Mouse (Mus musculus) erythroblast, embryonic 14.5 days (primary cell): ENCODE data around the gene Clk3. TPM values are rescaled to one million over a fixed set of nuclear protein-coding genes. Genes with fewer than 3 reads are reported as not detected.

ENCODE experiments used
- H3K27me3 ChIP-seq: 2 replicates; pipeline ENCODE4 v1.6.1; 2012; ENCODE audit warnings: inconsistent platforms; ENCODE audit not compliant: control insufficient read depth
- H3K36me3 ChIP-seq: 2 replicates; pipeline ENCODE4 v1.6.1; 2012; ENCODE audit warnings: mild to moderate bottlenecking, inconsistent platforms; ENCODE audit not compliant: control insufficient read depth
- H3K4me1 ChIP-seq: 2 replicates; pipeline ENCODE4 v1.6.1; 2012; ENCODE audit warnings: inconsistent platforms; ENCODE audit not compliant: control insufficient read depth
- H3K4me3 ChIP-seq: replicated peaks from 2 replicates; pipeline ENCODE3; 2012; ENCODE audit warnings: moderate library complexity, mild to moderate bottlenecking, inconsistent platforms
- H3K9me3 ChIP-seq: 2 replicates; pipeline ENCODE4 v1.6.1; 2012; ENCODE audit warnings: low read length, inconsistent platforms, mixed read lengths; ENCODE audit not compliant: control insufficient read depth
- GATA1 ChIP-seq: IDR thresholded peaks from 2 replicates; pipeline ENCODE4 v1.6.1; 2012; ENCODE audit warnings: low read length, inconsistent platforms, mixed read lengths
- TAL1 ChIP-seq: IDR thresholded peaks from 3 replicates; pipeline ENCODE4 v1.6.1; 2012; ENCODE audit warnings: low read length, inconsistent platforms, mixed read lengths
- polyA plus RNA-seq: library from polyadenylated mRNA; stranded (reverse); fragments of >175 nt; gene quantifications from 2 replicates; pipeline ENCODE4 v1.2.3, GENCODE M21; 2012

Clk3 gene
- 38.9 and 44.4 TPM in 2 replicates for polyA plus RNA-seq

- peaks cover 80% of the 10 kb centered on the region for H3K4me1 ChIP-seq
- H3K27me3 ChIP-seq, result peaks cover 7% of the 10 kb centered on the region
- no peak for TF ChIP-seq TAL1
- TF ChIP-seq GATA1, result no peak
- no peaks in the 10 kb centered on the region for H3K9me3 ChIP-seq
- H3K4me3 ChIP-seq, result peak within 1 kb of the TSS; percentile 93
- peaks cover 51% of the 10 kb centered on the region for H3K36me3 ChIP-seq
These were observed at the start of gene Clk3 for GRCm38 (mm10) chr9:57765364-57766351. Gene Clk3 (minus strand): TSS chr9:57765860.

- Histone ChIP-seq H3K9me3 (no peaks in the 10 kb centered on the region), H3K4me1 (peaks cover 17% of the 10 kb centered on the region), H3K36me3 (peaks cover 25% of the 10 kb centered on the region), H3K27me3 (no peaks in the 10 kb centered on the region), H3K4me3 (no peak overlapping the region)
- TF ChIP-seq GATA1, result no peak
- no peak for TF ChIP-seq TAL1
These were observed 49.2 kb upstream of the Clk3 start for GRCm38 (mm10) chr9:57814866-57815265.

GRCm38 (mm10) chr9:57814014-57814413 is 48.4 kb upstream of the Clk3 start:
- no peak overlapping the region for H3K4me3 ChIP-seq
- TF ChIP-seq TAL1 (no peak), GATA1 (no peak)
- H3K27me3 ChIP-seq, result no peaks in the 10 kb centered on the region
- no peaks in the 10 kb centered on the region for H3K9me3 ChIP-seq
- H3K4me1 ChIP-seq, result peaks cover 18% of the 10 kb centered on the region
- peaks cover 32% of the 10 kb centered on the region for H3K36me3 ChIP-seq

DNA sequence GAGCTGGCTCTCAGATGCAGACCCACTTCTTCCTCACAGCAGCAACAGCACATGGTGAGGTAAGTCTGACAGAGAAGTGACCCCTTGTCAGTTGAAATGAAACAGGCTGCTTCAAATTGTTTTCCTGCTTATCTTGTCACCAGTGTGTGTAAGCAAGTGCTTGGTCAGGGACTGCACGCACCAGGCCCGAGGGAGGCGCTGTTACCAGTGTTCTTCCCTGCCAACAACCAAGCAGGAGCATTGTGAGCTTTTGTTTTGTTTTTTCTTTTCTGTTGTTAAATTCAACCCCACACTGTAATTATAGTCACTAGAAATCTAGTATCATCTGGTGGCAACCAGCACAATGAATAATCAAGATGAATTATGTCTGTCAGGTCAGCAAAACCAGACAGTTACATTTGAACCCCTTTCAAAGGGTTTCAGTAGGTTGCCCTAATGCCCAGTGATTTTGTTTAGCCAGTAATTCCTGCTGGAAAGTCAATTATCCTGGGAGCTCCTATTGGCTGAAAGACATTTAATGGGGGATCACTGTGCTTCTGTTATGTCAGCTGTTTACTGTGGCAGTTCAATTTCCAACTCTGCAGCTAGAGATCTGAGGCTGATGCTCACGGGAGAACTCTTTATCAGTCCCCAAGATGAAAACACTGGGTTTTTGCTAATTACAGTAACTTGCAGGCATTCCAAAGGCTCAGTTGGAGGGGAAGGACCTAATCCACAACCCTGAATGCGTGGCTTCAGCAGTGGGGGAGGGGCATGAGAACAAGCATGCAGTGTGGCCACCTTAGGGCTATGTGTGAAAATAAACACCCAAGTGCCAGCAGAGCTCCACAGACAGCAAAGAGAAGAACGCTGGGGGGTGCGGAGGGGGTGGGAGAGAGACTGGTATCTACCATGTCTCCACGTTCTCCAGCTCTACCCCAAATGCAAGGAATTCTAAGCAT is 46.4 kb upstream of the Clk3 start:
- Histone ChIP-seq H3K9me3 (no peaks in the 10 kb centered on the region), H3K4me1 (peaks cover 19% of the 10 kb centered on the region), H3K4me3 (no peak overlapping the region), H3K36me3 (peaks cover 50% of the 10 kb centered on the region), H3K27me3 (no peaks in the 10 kb centered on the region)
- TF ChIP-seq TAL1, result no peak
- no peak for TF ChIP-seq GATA1

- Histone ChIP-seq H3K27me3 (no peaks in the 10 kb centered on the region), H3K4me3 (no peak overlapping the region), H3K4me1 (peaks cover 32% of the 10 kb centered on the region), H3K36me3 (peaks cover 63% of the 10 kb centered on the region), H3K9me3 (no peaks in the 10 kb centered on the region)
- TF ChIP-seq GATA1 (no peak), TAL1 (no peak)
These were observed 45.0 kb upstream of the Clk3 start for GRCm38 (mm10) chr9:57810691-57811090.

- TF ChIP-seq GATA1 (no peak), TAL1 (no peak)
- H3K36me3 ChIP-seq, result peaks cover 75% of the 10 kb centered on the region
- no peaks in the 10 kb centered on the region for H3K9me3 ChIP-seq
- no peak overlapping the region for H3K4me3 ChIP-seq
- peaks cover 46% of the 10 kb centered on the region for H3K4me1 ChIP-seq
- H3K27me3 ChIP-seq, result no peaks in the 10 kb centered on the region
These were observed 43.2 kb upstream of the Clk3 start for GRCm38 (mm10) chr9:57808771-57809310.

DNA sequence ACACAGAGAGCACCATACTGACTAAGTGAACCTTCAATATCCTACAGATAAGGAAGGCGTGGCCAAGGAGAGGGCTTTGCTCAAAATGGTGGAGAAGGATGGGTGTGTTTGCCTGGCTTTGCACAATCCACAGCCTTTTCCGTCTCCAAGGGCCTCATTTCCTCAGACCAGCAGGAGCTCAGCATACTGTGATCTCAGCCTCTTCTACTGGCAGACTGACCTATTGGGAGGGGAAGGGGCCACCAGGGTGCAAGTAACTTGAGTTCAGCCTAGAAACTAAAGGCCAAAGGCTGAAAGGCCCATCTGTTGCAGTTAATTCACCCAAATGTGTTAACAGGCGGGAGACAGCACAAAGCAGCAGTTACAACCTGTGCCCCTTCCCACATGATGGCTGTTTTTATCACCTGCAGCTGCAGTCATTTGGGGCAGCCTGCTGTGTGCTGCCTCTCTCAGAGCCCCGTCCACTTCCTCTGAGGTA is 41.6 kb upstream of the Clk3 start:
- H3K36me3 ChIP-seq, result peaks cover 83% of the 10 kb centered on the region
- TF ChIP-seq GATA1 (no peak), TAL1 (no peak)

DNA sequence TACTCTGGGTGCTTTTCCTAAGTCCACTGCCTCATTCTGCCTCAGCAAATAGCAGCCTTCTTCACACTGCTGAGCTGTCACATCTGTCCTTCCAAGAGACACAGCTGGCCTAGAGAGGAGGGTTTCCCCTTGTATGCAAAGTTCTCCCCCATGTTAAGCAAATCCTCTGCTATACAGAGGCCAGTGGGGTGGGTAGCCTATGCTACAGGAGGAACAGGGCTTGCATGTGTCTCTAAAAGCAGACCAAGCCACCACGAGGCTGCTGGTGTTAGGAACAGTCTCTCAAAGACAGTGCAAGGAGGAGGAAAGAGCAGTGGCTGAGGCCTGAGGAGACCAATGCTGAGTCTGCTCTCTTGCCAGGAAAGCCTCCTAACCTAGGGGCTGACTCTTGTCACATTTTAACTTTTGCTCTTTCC is 40.4 kb upstream of the Clk3 start:
- TF ChIP-seq GATA1, result no peak
- TF ChIP-seq TAL1, result no peak
- Histone ChIP-seq H3K9me3 (no peaks in the 10 kb centered on the region), H3K27me3 (no peaks in the 10 kb centered on the region), H3K4me1 (peaks cover 55% of the 10 kb centered on the region), H3K4me3 (no peak overlapping the region), H3K36me3 (peaks cover 88% of the 10 kb centered on the region)

More for the DNA sequence above, 41.6 kb upstream of the Clk3 start:
- Histone ChIP-seq H3K27me3 (no peaks in the 10 kb centered on the region), H3K4me1 (peaks cover 53% of the 10 kb centered on the region), H3K9me3 (no peaks in the 10 kb centered on the region), H3K4me3 (no peak overlapping the region)
